Mouse (Mus musculus) E14TG2a.4 (cell line): Measurements from ENCODE around the gene Spaar.

Experiments
- H3K27me3 ChIP-seq: 2 replicates; pipeline ENCODE4 v1.6.1; 2014; ENCODE audit warnings: low read length, control low read depth; ENCODE audit not compliant: insufficient read depth
- H3K36me3 ChIP-seq: 2 replicates; pipeline ENCODE4 v1.6.1; 2014; ENCODE audit warnings: low read length, control low read depth; ENCODE audit not compliant: insufficient read depth
- H3K4me1 ChIP-seq: replicated peaks from 2 replicates; pipeline ENCODE4 v1.6.1; 2014; ENCODE audit warnings: low read depth, low read length, control low read depth
- H3K4me3 ChIP-seq: replicated peaks from 2 replicates; pipeline ENCODE4 v1.5.1; 2014; ENCODE audit warnings: mild to moderate bottlenecking, low read length
- H3K9me3 ChIP-seq: 2 replicates; pipeline ENCODE4 v1.6.1; 2014; ENCODE audit warnings: low read length, control low read depth
- CTCF ChIP-seq: conservative IDR thresholded peaks from 2 replicates; pipeline ENCODE4 v1.5.1; 2014; ENCODE audit warnings: low read length
- NANOG ChIP-seq: IDR thresholded peaks from 2 replicates; pipeline ENCODE4 v1.6.1; 2014; ENCODE audit warnings: borderline replicate concordance, low read length, mixed read lengths
- POU5F1 ChIP-seq: IDR thresholded peaks from 2 replicates; pipeline ENCODE4 v1.6.1; 2014; ENCODE audit warnings: low read length, borderline replicate concordance

The Spaar gene

DNA sequence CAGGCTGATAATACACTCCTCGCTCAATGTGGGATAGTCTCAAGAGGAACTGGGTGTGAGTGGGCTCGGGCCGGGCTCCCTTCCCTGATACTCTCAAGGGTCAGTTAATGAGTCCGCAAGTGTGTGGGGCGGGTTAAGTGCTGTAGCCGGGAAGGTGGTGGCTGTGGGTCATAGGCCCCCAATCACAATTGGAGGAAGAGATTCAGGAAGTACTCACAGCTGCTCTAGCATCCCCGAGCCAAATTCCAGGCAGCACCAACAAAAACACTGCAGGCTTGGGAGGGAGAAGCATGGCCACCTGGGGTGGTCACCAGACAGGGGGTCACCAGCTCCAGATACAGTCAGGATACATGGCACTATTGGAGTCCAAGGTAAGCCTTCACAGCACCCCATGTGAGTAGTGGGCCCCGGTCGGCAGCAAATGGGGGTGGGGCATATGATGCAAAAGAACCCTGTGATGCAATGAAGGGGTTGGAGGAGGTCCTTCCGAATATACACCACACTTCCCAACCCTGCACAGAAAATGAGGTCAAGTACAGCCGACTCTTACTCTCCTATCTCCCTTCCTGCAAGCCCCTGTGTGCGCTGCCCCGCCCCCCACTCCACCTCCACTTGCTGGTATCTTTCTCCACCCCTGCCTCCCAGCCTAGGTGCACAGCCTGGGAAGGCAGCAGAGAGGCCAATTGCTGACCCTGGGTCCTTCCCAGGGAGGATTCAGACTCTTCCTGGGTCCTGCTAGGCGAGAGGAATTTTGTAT lies at the start of gene Spaar:
TSS of gene Spaar (plus strand) at position 241 of the 757 bp plus-strand sequence.
- no peaks in the 10 kb centered on the region for H3K36me3 ChIP-seq
- peaks cover 37% of the 10 kb centered on the region for H3K4me1 ChIP-seq
- no peaks in the 10 kb centered on the region for H3K9me3 ChIP-seq
- TF ChIP-seq CTCF (no peak), NANOG (no peak), POU5F1 (no peak)
- no peak within 1 kb of the TSS for H3K4me3 ChIP-seq
- peaks cover 37% of the 10 kb centered on the region for H3K27me3 ChIP-seq

DNA sequence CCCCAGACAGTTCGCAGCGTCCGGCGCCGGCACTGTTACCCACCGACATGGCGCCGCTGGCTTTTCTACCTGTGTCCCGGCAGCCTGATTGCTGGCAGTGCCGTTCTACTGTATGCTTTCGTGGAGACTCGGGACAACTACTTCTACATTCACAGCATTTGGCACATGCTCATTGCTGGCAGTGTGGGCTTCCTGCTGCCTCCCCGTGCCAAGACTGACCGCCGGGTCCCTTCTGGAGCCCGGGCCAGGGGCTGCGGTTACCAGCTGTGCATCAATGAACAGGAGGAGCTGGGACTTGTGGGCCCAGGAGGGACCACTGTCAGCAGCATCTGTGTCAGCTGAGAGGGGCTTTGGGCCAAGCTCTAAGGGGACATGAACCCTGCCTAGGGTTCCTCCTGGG lies 39.8 kb upstream of the Spaar start:
- Histone ChIP-seq H3K9me3 (peaks cover 8% of the 10 kb centered on the region), H3K4me3 (no peak overlapping the region), H3K27me3 (peaks cover 21% of the 10 kb centered on the region; the same call in 1 of the 2 replicates), H3K4me1 (peaks cover 15% of the 10 kb centered on the region; the same call in 1 of the 2 replicates), H3K36me3 (no peaks in the 10 kb centered on the region)
- TF ChIP-seq CTCF = no peak
- no peak for TF ChIP-seq NANOG
- no peak for TF ChIP-seq POU5F1

DNA sequence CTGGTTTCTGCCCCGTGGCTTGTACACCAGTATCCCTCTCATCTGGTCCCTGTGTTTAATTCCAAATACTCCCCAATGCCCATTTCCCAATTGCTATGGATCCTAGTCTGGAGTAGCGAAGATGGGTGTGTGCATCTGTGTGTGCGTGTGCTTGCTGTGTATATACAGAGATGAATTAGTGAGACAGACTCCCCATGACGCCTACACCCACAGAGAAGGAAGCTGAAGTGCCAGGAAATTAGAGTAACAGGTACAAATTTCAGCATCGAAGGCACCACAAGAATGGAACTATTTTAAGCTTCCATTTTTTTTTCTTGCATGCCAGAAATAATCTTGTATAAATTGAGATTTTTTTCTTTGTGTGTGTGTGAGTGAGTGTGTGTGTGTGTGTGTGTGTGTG lies 38.8 kb upstream of the Spaar start:
- H3K4me1 ChIP-seq = peaks cover 17% of the 10 kb centered on the region
- H3K36me3 ChIP-seq = no peaks in the 10 kb centered on the region
- TF ChIP-seq CTCF (no peak), NANOG (no peak), POU5F1 (no peak)
- H3K4me3 ChIP-seq = no peak overlapping the region
- peaks cover 16% of the 10 kb centered on the region for H3K27me3 ChIP-seq
- H3K9me3 ChIP-seq = peaks cover 8% of the 10 kb centered on the region

DNA sequence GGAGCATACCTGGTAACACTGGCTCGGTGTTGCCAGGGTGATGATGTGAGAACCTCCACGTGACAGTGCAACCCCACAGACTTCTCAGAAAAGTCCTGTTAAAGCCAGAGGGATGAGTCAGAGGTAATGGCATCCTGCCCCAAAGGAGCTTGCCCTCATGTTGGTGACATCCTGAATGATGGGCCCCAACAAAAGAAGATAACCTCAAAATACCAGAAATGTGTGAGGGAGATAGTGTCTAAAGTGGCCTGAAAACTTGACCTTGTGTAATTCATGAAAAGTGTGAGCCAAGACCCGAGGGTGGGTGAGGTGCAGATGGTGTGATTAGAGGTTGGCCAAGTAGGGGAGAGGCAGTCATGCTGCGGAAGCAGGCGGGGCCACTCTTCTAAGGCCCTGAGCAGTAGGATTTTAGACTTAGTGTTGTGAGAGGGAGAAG lies 36.0 kb upstream of the Spaar start:
- Histone ChIP-seq H3K36me3 (no peaks in the 10 kb centered on the region), H3K9me3 (peaks cover 8% of the 10 kb centered on the region), H3K27me3 (peaks cover 34% of the 10 kb centered on the region), H3K4me1 (peaks cover 18% of the 10 kb centered on the region), H3K4me3 (no peak overlapping the region)
- TF ChIP-seq NANOG (no peak), POU5F1 (no peak), CTCF (no peak)

DNA sequence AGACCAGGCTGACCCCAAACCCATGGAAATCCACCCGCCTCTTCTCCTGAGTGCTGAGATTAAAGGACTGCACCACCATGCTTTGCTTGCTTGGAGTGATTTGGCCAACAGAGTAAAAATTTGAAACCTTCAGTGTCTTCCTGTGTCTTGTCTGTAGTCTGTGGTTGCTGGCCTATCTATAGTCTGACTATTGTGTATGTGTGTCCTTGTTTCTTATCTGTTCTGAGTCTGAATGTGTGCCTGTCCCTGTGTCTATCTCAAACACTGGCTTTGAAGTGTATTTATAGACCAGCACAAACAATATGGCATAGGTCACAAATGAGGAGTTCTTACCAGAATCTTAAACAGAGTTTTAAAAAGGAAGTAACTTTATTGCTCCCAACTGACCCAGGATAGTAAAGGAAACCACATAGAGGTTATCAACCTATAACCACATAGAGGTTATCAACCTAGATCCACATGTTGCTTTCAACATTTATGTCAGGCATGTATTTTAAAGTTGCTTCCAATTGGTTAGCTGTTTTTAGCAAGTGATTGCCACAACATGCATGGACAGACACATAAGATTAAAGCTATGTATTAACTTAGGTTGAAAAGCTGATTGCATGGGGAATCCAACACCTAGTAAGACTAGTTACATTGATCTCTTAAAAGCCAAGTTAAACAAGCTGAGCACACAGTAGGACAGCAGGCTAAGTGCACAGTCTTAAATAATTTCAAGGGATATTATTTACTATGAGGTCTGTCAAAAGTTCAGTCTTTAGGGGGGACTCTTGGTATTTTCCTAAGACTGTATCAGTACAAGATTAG lies 35.2 kb upstream of the Spaar start:
- peaks cover 18% of the 10 kb centered on the region for H3K4me1 ChIP-seq
- TF ChIP-seq NANOG (no peak), POU5F1 (no peak), CTCF (no peak)

DNA sequence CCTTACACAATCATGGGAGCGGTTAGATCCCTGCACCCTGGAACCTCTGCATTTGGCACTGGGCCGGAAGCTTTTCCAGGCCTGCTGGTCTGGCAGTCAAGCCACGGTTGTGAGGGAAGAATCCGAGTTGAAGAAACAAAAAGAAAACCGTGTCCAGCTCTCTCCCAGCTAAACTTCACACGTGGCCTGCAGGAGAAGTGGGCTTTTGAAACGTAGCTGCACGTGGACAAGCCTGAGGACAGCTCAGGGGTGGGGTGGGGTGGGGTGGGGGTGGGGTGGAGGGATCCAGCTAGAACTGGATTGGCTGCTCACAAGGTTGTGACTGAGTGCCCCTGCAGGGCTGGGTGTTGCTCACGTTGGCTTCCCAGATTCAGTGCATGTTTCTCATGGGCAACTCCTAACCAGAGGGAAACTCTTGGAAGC lies 34.6 kb upstream of the Spaar start:
- TF ChIP-seq NANOG (no peak), POU5F1 (no peak), CTCF (no peak)

More for the DNA sequence above, 35.2 kb upstream of the Spaar start:
- H3K36me3 ChIP-seq = no peaks in the 10 kb centered on the region
- H3K4me3 ChIP-seq = no peak overlapping the region
- H3K27me3 ChIP-seq = peaks cover 34% of the 10 kb centered on the region
- peaks cover 8% of the 10 kb centered on the region for H3K9me3 ChIP-seq

DNA sequence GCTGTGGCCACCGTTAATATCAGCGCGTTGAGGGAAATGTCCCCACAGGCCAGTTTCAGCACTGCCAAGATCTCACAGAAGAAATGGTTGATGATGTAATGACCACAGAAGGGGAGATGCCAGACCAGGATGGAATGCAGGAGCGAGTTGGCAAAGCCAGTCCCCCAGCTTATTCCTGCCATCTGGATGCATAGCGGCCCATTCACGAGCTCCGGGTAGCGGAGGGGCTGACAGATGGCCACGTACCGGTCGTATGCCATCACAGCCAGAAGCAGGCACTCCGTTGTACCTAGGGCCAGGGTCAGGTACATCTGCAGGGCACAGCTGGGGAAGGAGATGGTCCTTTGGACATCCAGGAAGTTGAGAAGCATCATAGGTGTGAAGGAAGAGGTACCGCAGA lies 33.3 kb upstream of the Spaar start:
- H3K36me3 ChIP-seq = no peaks in the 10 kb centered on the region
- H3K4me1 ChIP-seq = peaks cover 18% of the 10 kb centered on the region
- peaks cover 25% of the 10 kb centered on the region for H3K27me3 ChIP-seq
- TF ChIP-seq NANOG = no peak
- TF ChIP-seq POU5F1 = no peak
- no peak for TF ChIP-seq CTCF
- no peak overlapping the region for H3K4me3 ChIP-seq
- H3K9me3 ChIP-seq = peaks cover 8% of the 10 kb centered on the region

More for the DNA sequence above, 34.6 kb upstream of the Spaar start:
- peaks cover 18% of the 10 kb centered on the region for H3K4me1 ChIP-seq
- H3K36me3 ChIP-seq = no peaks in the 10 kb centered on the region
- peaks cover 8% of the 10 kb centered on the region for H3K9me3 ChIP-seq
- peaks cover 32% of the 10 kb centered on the region for H3K27me3 ChIP-seq
- H3K4me3 ChIP-seq = no peak overlapping the region

DNA sequence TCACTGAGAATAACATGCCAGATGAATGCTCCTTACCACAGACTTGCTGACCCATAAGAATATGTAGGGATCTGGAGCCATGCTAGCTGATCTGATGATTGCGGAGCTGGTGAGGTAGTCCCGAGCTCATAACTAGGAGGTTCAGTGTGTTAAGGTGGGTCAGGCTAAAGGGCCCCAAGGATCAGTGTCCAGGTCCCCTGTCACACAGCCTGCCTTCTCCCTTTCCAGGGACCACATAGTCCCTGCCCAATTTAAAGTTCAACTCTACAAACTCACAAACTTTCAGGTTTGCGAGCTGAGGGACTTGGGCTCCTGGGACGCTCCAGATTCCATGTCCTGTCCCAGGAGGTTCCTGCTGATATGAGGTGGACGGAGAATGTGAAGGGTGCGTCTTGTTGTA lies 29.1 kb upstream of the Spaar start, which contains the start of gene Olfr70:
TSS of gene Olfr70 (minus strand) at position 101 of the 400 bp plus-strand sequence.
- Histone ChIP-seq H3K4me1 (peaks cover 4% of the 10 kb centered on the region), H3K27me3 (peaks cover 37% of the 10 kb centered on the region), H3K9me3 (no peaks in the 10 kb centered on the region), H3K4me3 (no peak within 1 kb of the TSS), H3K36me3 (no peaks in the 10 kb centered on the region)
- no peak for TF ChIP-seq POU5F1
- no peak for TF ChIP-seq NANOG
- no peak for TF ChIP-seq CTCF
